Mouse (Mus musculus): ENCODE results near the gene Kazald1.

- TF ChIP-seq POLR2A (IDR thresholded peaks at IDR 0.05; ENCODE audit: borderline replicate concordance, extremely low read depth, insufficient read depth, insufficient read length, poor library complexity, severe bottlenecking) (no peak), CTCF (IDR thresholded peaks at IDR 0.05; ENCODE audit: borderline replicate concordance, extremely low read depth, insufficient read depth, insufficient read length) (peak; percentile 23; the same call in 1 of the 2 replicates)
Measured at GRCm38 (mm10) chr19:45036867-45037266, 38.2 kb upstream of the Kazald1 start.

Measured in brain, embryonic 14.5 days (tissue).